Mouse (Mus musculus) heart, embryonic 11.5 days (tissue): ENCODE results near the gene Nmt2. TPM values are rescaled to one million over a fixed set of nuclear protein-coding genes. Genes with fewer than 3 reads are reported as not detected.

Experiments used
- ATAC-seq: fragments of 200-750 bp; cut with Nextera tagmentation; replicated peaks from 2 replicates; pipeline ENCODE4 v1.8.0; 2017; ENCODE audit warnings: moderate library complexity; ENCODE audit not compliant: insufficient number of reproducible peaks, low FRiP score, low TSS enrichment
- H3K27ac ChIP-seq: fragments of 300-500 bp; sonication (generic); 2 replicates; pipeline ENCODE4 v1.5.1; 2014; ENCODE audit warnings: mild to moderate bottlenecking, low read depth, low read length
- H3K27me3 ChIP-seq: fragments of 300-500 bp; sonication (generic); 2 replicates; pipeline ENCODE4 v1.6.1; 2014; ENCODE audit warnings: mild to moderate bottlenecking, low read length, mixed read lengths; ENCODE audit not compliant: control insufficient read depth, insufficient read depth
- H3K36me3 ChIP-seq: fragments of 300-500 bp; sonication (generic); 2 replicates; pipeline ENCODE4 v1.6.1; 2014; ENCODE audit warnings: mild to moderate bottlenecking, low read length, moderate library complexity, mixed read lengths; ENCODE audit not compliant: control insufficient read depth, insufficient read depth
- H3K4me1 ChIP-seq: fragments of 300-500 bp; sonication (generic); 2 replicates; pipeline ENCODE4 v1.6.1; 2014; ENCODE audit warnings: low read length; ENCODE audit not compliant: control insufficient read depth, insufficient read depth
- H3K4me2 ChIP-seq: fragments of 300-500 bp; sonication (generic); 2 replicates; pipeline ENCODE4 v1.6.1; 2014; ENCODE audit warnings: mild to moderate bottlenecking, moderate library complexity
- H3K4me3 ChIP-seq: fragments of 300-500 bp; sonication (generic); 2 replicates; pipeline ENCODE4 v1.5.1; 2014; ENCODE audit warnings: low read depth, low read length
- H3K9ac ChIP-seq: fragments of 300-500 bp; sonication (generic); 2 replicates; pipeline ENCODE4 v1.6.1; 2014; ENCODE audit warnings: mild to moderate bottlenecking, low read depth, low read length, moderate library complexity
- H3K9me3 ChIP-seq: fragments of 300-500 bp; sonication (generic); replicated peaks from 2 replicates; pipeline ENCODE4 v1.6.1; 2016; ENCODE audit warnings: low read length; ENCODE audit not compliant: control insufficient read depth
- WGBS: fragments of 180-500 bp; shearing (Covaris S2); extraction: QIAGEN DNeasy Blood & Tissue Kit; methylation state at CpG from one replicate; pipeline ENCODE4 v1.1.7; 2014; ENCODE audit not compliant: insufficient replicate concordance; 5-methylcytosine and 5-hydroxymethylcytosine counted together
- polyA plus RNA-seq: library from polyadenylated mRNA; unstranded; fragments of >200 nt; fragmentation: Nextera tagmentation; extraction: Ambion mirVana; gene quantifications from 2 replicates; pipeline ENCODE4 v1.2.1, GENCODE M21; 2014

Nmt2 gene
- polyA plus RNA-seq, 1 experiment from 2014 or later: 38.2 TPM

DNA sequence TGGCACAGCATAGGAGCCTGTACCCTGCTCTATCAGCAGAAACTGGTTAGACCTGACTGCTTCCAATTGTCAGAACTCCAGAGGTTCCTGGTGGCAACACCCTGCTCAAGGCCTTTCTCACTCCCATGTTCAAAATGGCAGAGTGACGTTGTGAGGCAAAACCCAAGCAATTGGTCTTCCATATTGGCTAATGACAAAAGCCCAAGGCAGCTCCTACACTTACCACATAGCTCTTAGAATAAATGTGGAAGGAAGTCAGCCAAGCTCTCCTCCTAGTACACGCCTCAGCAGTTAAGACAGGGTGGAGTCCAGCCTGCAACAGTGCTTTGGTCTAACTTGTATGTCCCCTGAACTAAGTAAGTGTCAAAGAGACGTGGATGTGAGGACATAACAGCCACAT, 73.9 kb downstream of the Nmt2 start:
- no peaks in the 10 kb centered on the region for H3K27me3 ChIP-seq
- no peak overlapping the region for H3K9ac ChIP-seq
- WGBS: 76% methylated on average over 3 of the region's 3 CpGs
- no peak overlapping the region for H3K27ac ChIP-seq
- ATAC-seq: no peak
- H3K4me2 ChIP-seq: no peak overlapping the region
- H3K4me1 ChIP-seq: no peaks in the 10 kb centered on the region
- no peaks in the 10 kb centered on the region for H3K36me3 ChIP-seq
- H3K4me3 ChIP-seq: no peak overlapping the region
- H3K9me3 ChIP-seq: no peaks in the 10 kb centered on the region

DNA sequence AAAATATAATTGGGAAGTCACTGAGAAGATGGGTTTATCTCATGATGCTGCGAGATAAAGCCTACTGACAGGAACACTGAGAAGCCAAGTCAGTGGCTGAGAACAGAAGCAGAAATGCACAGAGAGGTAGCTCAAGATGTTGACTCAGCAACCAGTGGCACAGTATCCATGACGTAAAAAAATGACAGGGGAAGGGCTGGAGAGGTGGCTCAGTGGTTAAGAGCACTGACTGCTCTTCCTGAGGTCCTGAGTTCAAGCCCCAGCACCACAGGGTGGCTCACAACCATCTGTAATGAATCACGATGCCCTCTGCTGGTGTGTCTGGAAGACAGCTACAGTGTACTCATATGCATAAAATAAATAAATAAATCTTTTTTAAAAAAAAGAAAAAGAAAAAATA, 77.1 kb downstream of the Nmt2 start:
- Histone ChIP-seq H3K9ac (no peak overlapping the region), H3K4me2 (no peak overlapping the region), H3K4me1 (no peaks in the 10 kb centered on the region), H3K4me3 (no peak overlapping the region), H3K27ac (no peak overlapping the region), H3K27me3 (no peaks in the 10 kb centered on the region), H3K9me3 (no peaks in the 10 kb centered on the region), H3K36me3 (no peaks in the 10 kb centered on the region)
- 74% methylated on average over 3 of the region's 3 CpGs for WGBS
- no peak for ATAC-seq

GRCm38 (mm10) chr2:3365127-3365526, 81.1 kb downstream of the Nmt2 start:
- H3K9me3 ChIP-seq: no peaks in the 10 kb centered on the region
- WGBS: 71% methylated on average over 4 of the region's 4 CpGs
- no peak overlapping the region for H3K4me2 ChIP-seq
- H3K4me1 ChIP-seq: no peaks in the 10 kb centered on the region
- no peak overlapping the region for H3K9ac ChIP-seq
- no peak for ATAC-seq
- no peak overlapping the region for H3K4me3 ChIP-seq
- H3K27me3 ChIP-seq: no peaks in the 10 kb centered on the region
- H3K36me3 ChIP-seq: no peaks in the 10 kb centered on the region
- H3K27ac ChIP-seq: no peak overlapping the region

Other genes with a start within 250 kb of the Nmt2 start
- 27.4 and 35.1 TPM in 2 replicates for gene Fam171a1, start 170.0 kb upstream of the Nmt2 start, polyA plus RNA-seq
- 14.4 and 16.2 TPM in 2 replicates for gene Rpp38, start 48.4 kb downstream of the Nmt2 start, polyA plus RNA-seq
- 0.33 TPM in 1 of 2 replicates, not detected in the other for gene Acbd7, start 52.0 kb downstream of the Nmt2 start, polyA plus RNA-seq
- gene Olah, start 113.0 kb downstream of the Nmt2 start, polyA plus RNA-seq: not detected in 2 replicates
- not detected in 2 replicates for gene Meig1, start 138.4 kb downstream of the Nmt2 start, polyA plus RNA-seq
- gene Dclre1c, start 139.9 kb downstream of the Nmt2 start, polyA plus RNA-seq: 5.2 and 5.5 TPM in 2 replicates
- 12.1 and 13.9 TPM in 2 replicates for gene Suv39h2, start 190.8 kb downstream of the Nmt2 start, polyA plus RNA-seq
- 4.4 and 5.5 TPM in 2 replicates for gene Gm45902, start 228.6 kb downstream of the Nmt2 start, polyA plus RNA-seq
- 87.9 and 94.9 TPM in 2 replicates for gene Hspa14, start 228.6 kb downstream of the Nmt2 start, polyA plus RNA-seq
- 0.34 and 0.80 TPM in 2 replicates for gene Cdnf, start 228.8 kb downstream of the Nmt2 start, polyA plus RNA-seq